Mouse (Mus musculus): Measurements from ENCODE around the gene Pde4b. TPM values are rescaled to one million over a fixed set of nuclear protein-coding genes. Genes with fewer than 3 reads are reported as not detected.

Gene Pde4b
- polyA plus RNA-seq, 1 experiment, result 78.9 TPM

GRCm38 (mm10) chr4:102627799-102628198 lies 540.5 kb downstream of the Pde4b start:
- Histone ChIP-seq H3K27me3 (ENCODE audit: control insufficient read depth, insufficient read depth, low read length) (no peaks in the 10 kb centered on the region), H3K4me3 (replicated peaks; ENCODE audit: insufficient read depth, low read depth, low read length) (no peak overlapping the region), H3K27ac (ENCODE audit: insufficient read depth, low read length) (no peak overlapping the region), H3K4me1 (ENCODE audit: control insufficient read depth, insufficient read depth, low read length) (0 out of 2 replicates have a peak, but pooled peaks cover 2% of the 10 kb centered on the region)
- no peak for DNase-seq
- 95% methylated on average over 4 of the region's 4 CpGs for WGBS
- TF ChIP-seq CTCF (IDR thresholded peaks at IDR 0.05; ENCODE audit: borderline replicate concordance, insufficient read depth, low read depth, low read length), result no peak
- TF ChIP-seq POLR2A (IDR thresholded peaks at IDR 0.05; ENCODE audit: borderline replicate concordance, insufficient read depth, low read length), result no peak

DNA sequence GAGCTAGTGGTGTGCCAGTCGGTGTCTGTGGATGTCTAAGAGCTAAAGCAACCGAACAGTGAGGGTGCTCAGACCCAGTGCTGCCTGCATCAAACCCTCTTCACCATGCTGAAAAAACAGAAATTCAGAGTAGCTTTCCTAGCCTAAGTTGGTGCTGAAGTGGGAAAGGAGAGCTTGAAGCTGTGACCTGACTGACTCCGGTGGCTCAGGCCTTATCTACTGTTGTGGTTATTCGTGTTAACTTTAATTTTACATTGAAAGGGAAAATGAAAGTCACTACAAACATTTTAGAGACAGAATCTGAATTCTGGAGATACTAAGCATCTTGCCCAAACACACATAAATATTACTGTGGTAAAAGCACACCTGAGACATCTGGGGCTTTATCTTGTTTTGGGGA lies 542.3 kb downstream of the Pde4b start:
- H3K27ac ChIP-seq (ENCODE audit: insufficient read depth, low read length), result no peak overlapping the region
- no peak overlapping the region for H3K4me3 ChIP-seq (replicated peaks; ENCODE audit: insufficient read depth, low read depth, low read length)
- no peak for DNase-seq
- H3K4me1 ChIP-seq (ENCODE audit: control insufficient read depth, insufficient read depth, low read length), result no peaks in the 10 kb centered on the region
- WGBS, result 87% methylated on average over 4 of the region's 4 CpGs
- H3K27me3 ChIP-seq (ENCODE audit: control insufficient read depth, insufficient read depth, low read length), result no peaks in the 10 kb centered on the region
- TF ChIP-seq CTCF (IDR thresholded peaks at IDR 0.05; ENCODE audit: borderline replicate concordance, insufficient read depth, low read depth, low read length) (no peak), POLR2A (IDR thresholded peaks at IDR 0.05; ENCODE audit: borderline replicate concordance, insufficient read depth, low read length) (no peak)

- Histone ChIP-seq H3K27ac (ENCODE audit: insufficient read depth, low read length) (no peak overlapping the region), H3K4me3 (replicated peaks; ENCODE audit: insufficient read depth, low read depth, low read length) (no peak overlapping the region), H3K4me1 (ENCODE audit: control insufficient read depth, insufficient read depth, low read length) (no peaks in the 10 kb centered on the region), H3K27me3 (ENCODE audit: control insufficient read depth, insufficient read depth, low read length) (no peaks in the 10 kb centered on the region)
- TF ChIP-seq CTCF (IDR thresholded peaks at IDR 0.05; ENCODE audit: borderline replicate concordance, insufficient read depth, low read depth, low read length) (no peak), POLR2A (IDR thresholded peaks at IDR 0.05; ENCODE audit: borderline replicate concordance, insufficient read depth, low read length) (no peak)
- DNase-seq, result no peak
- 76% methylated on average over 6 of the region's 6 CpGs for WGBS
Measured at GRCm38 (mm10) chr4:102630261-102630660, 542.9 kb downstream of the Pde4b start.

DNA sequence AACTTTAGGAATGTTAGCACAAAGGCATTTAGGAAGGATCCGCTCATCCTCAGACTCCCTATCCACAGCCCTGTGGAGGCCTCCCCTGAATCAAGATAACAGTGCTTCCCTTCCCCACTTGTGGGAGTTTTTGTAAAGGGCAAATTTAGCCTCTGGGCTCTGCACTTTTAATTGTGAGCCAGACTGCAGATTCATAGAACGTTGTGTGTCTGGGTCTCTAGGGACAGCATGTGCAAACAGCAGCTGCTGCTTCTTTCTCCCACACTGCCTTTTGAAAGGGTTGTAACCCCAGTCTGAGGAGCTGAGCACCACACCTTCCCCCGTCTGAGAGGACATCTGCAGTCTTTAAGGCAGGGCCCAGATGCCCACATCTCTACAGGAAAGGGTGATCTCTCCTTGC lies 544.3 kb downstream of the Pde4b start:
- Histone ChIP-seq H3K27me3 (ENCODE audit: control insufficient read depth, insufficient read depth, low read length) (no peaks in the 10 kb centered on the region), H3K27ac (ENCODE audit: insufficient read depth, low read length) (no peak overlapping the region), H3K4me3 (replicated peaks; ENCODE audit: insufficient read depth, low read depth, low read length) (no peak overlapping the region), H3K4me1 (ENCODE audit: control insufficient read depth, insufficient read depth, low read length) (no peaks in the 10 kb centered on the region)
- no peak for TF ChIP-seq POLR2A (IDR thresholded peaks at IDR 0.05; ENCODE audit: borderline replicate concordance, insufficient read depth, low read length)
- no peak for TF ChIP-seq CTCF (IDR thresholded peaks at IDR 0.05; ENCODE audit: borderline replicate concordance, insufficient read depth, low read depth, low read length)
- 47% methylated on average over 3 of the region's 3 CpGs for WGBS
- no peak for DNase-seq

- H3K4me1 ChIP-seq (ENCODE audit: control insufficient read depth, insufficient read depth, low read length), result no peaks in the 10 kb centered on the region
- no peak overlapping the region for H3K27ac ChIP-seq (ENCODE audit: insufficient read depth, low read length)
- H3K4me3 ChIP-seq (replicated peaks; ENCODE audit: insufficient read depth, low read depth, low read length), result no peak overlapping the region
- no peaks in the 10 kb centered on the region for H3K27me3 ChIP-seq (ENCODE audit: control insufficient read depth, insufficient read depth, low read length)
- no peak for TF ChIP-seq POLR2A (IDR thresholded peaks at IDR 0.05; ENCODE audit: borderline replicate concordance, insufficient read depth, low read length)
- no peak for TF ChIP-seq CTCF (IDR thresholded peaks at IDR 0.05; ENCODE audit: borderline replicate concordance, insufficient read depth, low read depth, low read length)
- 51% methylated on average over 5 of the region's 5 CpGs for WGBS
- DNase-seq, result no peak
Measured at GRCm38 (mm10) chr4:102633241-102633640, 545.9 kb downstream of the Pde4b start.

GRCm38 (mm10) chr4:102635258-102635657 lies 547.9 kb downstream of the Pde4b start:
- no peak overlapping the region for H3K4me3 ChIP-seq (replicated peaks; ENCODE audit: insufficient read depth, low read depth, low read length)
- no peak for DNase-seq
- H3K27me3 ChIP-seq (ENCODE audit: control insufficient read depth, insufficient read depth, low read length), result no peaks in the 10 kb centered on the region
- 79% methylated on average over 9 of the region's 9 CpGs for WGBS
- H3K4me1 ChIP-seq (ENCODE audit: control insufficient read depth, insufficient read depth, low read length), result no peaks in the 10 kb centered on the region
- no peak for TF ChIP-seq POLR2A (IDR thresholded peaks at IDR 0.05; ENCODE audit: borderline replicate concordance, insufficient read depth, low read length)
- no peak for TF ChIP-seq CTCF (IDR thresholded peaks at IDR 0.05; ENCODE audit: borderline replicate concordance, insufficient read depth, low read depth, low read length)
- no peak overlapping the region for H3K27ac ChIP-seq (ENCODE audit: insufficient read depth, low read length)

- Histone ChIP-seq H3K4me3 (replicated peaks; ENCODE audit: insufficient read depth, low read depth, low read length) (no peak overlapping the region), H3K27me3 (ENCODE audit: control insufficient read depth, insufficient read depth, low read length) (no peaks in the 10 kb centered on the region), H3K4me1 (ENCODE audit: control insufficient read depth, insufficient read depth, low read length) (no peaks in the 10 kb centered on the region), H3K27ac (ENCODE audit: insufficient read depth, low read length) (no peak overlapping the region)
- no peak for DNase-seq
- 80% methylated on average over 8 of the region's 8 CpGs for WGBS
- TF ChIP-seq POLR2A (IDR thresholded peaks at IDR 0.05; ENCODE audit: borderline replicate concordance, insufficient read depth, low read length) (no peak), CTCF (IDR thresholded peaks at IDR 0.05; ENCODE audit: borderline replicate concordance, insufficient read depth, low read depth, low read length) (no peak)
Measured at GRCm38 (mm10) chr4:102635944-102636343, 548.6 kb downstream of the Pde4b start.

GRCm38 (mm10) chr4:102637348-102637910 lies 550.1 kb downstream of the Pde4b start:
- no peaks in the 10 kb centered on the region for H3K27me3 ChIP-seq (ENCODE audit: control insufficient read depth, insufficient read depth, low read length)
- no peak for TF ChIP-seq CTCF (IDR thresholded peaks at IDR 0.05; ENCODE audit: borderline replicate concordance, insufficient read depth, low read depth, low read length)
- TF ChIP-seq POLR2A (IDR thresholded peaks at IDR 0.05; ENCODE audit: borderline replicate concordance, insufficient read depth, low read length), result no peak
- 79% methylated on average over 4 of the region's 4 CpGs for WGBS
- H3K4me3 ChIP-seq (replicated peaks; ENCODE audit: insufficient read depth, low read depth, low read length), result no peak overlapping the region
- H3K4me1 ChIP-seq (ENCODE audit: control insufficient read depth, insufficient read depth, low read length), result no peaks in the 10 kb centered on the region
- H3K27ac ChIP-seq (ENCODE audit: insufficient read depth, low read length), result no peak overlapping the region
- DNase-seq, result no peak
